Mouse (Mus musculus) olfactory bulb, adult 2 months (tissue): ENCODE results near the gene Olfr1197. TPM values are rescaled to one million over a fixed set of nuclear protein-coding genes. Genes with fewer than 3 reads are reported as not detected.

ENCODE experiments used
- H3K27ac ChIP-seq: fragments of 200-500 bp; 2 replicates; pipeline ENCODE4 v1.5.1; 2012; ENCODE audit warnings: low read depth, low read length; ENCODE audit not compliant: insufficient read depth
- H3K4me1 ChIP-seq: fragments of 200-500 bp; 2 replicates; pipeline ENCODE4 v1.6.1; 2012; ENCODE audit warnings: low read length; ENCODE audit not compliant: control insufficient read depth, insufficient read depth
- H3K4me3 ChIP-seq: fragments of 200-500 bp; 2 replicates; pipeline ENCODE4 v1.5.1; 2012; ENCODE audit warnings: mild to moderate bottlenecking, low read depth, low read length, moderate library complexity; ENCODE audit not compliant: insufficient read depth
- CTCF ChIP-seq: fragments of 200-500 bp; IDR thresholded peaks from 2 replicates; pipeline ENCODE4 v1.5.1; 2012; ENCODE audit warnings: low read depth, mild to moderate bottlenecking, low read length, moderate library complexity; ENCODE audit not compliant: insufficient read depth
- POLR2A ChIP-seq: fragments of 200-500 bp; IDR thresholded peaks from 2 replicates; pipeline ENCODE4 v1.6.1; 2012; ENCODE audit warnings: mild to moderate bottlenecking, low read depth, low read length, moderate library complexity; ENCODE audit not compliant: insufficient read depth
- WGBS: fragments of 180-500 bp; shearing (Covaris S2); methylation state at CpG from one replicate; pipeline ENCODE4 v1.1.7; 2018; 5-methylcytosine and 5-hydroxymethylcytosine counted together
- polyA plus RNA-seq: library from polyadenylated mRNA; stranded (reverse); fragments of >200 nt; gene quantifications from 2 replicates; pipeline ENCODE4 v1.2.4, GENCODE M21; 2012; ENCODE audit warnings: low replicate concordance; ENCODE audit not compliant: missing spikeins, insufficient read depth, insufficient read length

Gene Olfr1197
- not detected in 2 replicates for polyA plus RNA-seq

DNA sequence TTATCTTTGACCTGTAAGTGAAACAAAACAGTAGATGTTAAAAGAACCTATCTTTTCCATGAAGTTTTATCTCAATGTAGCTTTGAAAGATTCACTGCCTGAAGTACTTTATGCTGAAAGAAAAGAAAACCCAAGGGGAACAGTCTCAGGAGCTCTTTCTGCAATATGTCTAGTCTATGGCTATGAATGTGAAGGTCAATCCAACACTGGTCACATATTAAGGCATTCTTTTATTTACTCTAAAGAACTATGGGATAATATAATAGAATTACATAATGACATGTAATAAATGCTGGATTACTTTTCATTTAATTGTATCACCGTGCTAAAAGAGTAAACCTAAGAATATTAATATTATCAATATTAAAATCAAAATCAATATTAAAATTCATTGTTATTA lies at the start of gene Olfr1197:
Gene Olfr1197, minus strand, starts transcription at position 101 of the 400 bp plus-strand sequence.
- no peak within 1 kb of the TSS for H3K27ac ChIP-seq
- WGBS: 83% methylated on average over 1 of the region's 1 CpGs
- H3K4me3 ChIP-seq: no peak within 1 kb of the TSS
- no peak for TF ChIP-seq POLR2A
- no peaks in the 10 kb centered on the region for H3K4me1 ChIP-seq

DNA sequence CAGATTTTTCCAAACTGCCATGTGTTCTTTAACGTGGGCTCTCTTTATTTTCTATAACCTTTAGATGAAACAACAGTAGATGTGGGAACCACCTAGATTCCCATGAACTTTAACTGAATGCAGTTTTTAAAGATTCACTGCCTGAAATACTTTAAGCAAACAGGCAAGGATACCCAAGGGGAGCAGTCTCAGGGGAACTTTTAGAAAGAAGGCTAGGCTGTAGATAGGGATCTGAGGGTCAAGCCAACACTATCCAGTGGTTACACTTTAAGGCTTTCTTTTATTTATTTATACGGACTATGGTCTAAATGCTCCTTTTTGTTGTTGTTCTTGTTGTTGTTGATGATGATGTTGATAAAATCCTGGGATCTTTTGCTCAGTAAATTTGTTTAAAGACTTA lies 38.2 kb upstream of the Olfr1197 start, which contains the start of gene Olfr1200:
Gene Olfr1200, minus strand, starts transcription at position 101 of the 400 bp plus-strand sequence.
- WGBS: 77% methylated on average over 2 of the region's 2 CpGs
- Histone ChIP-seq H3K4me3 (no peak within 1 kb of the TSS), H3K27ac (no peak within 1 kb of the TSS), H3K4me1 (no peaks in the 10 kb centered on the region)
- TF ChIP-seq CTCF: no peak
- no peak for TF ChIP-seq POLR2A

DNA sequence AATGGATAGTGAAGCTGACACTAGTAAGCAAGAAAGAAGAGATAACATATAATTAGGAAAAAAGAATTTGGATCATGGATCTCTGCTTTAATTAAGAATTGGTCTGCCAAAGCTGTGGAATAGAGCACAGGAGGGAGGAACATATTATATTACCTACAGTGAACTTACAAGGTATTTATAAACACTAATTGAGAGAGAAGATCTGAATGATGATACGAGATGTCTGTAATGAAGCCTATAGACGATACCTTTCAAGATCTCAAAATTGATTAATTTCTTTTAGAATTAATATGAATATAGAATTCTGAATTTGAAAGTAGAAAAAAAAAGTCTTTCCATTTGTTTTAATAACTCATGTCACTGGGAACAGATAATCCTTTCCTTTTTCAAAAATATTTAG lies 28.2 kb upstream of the Olfr1197 start, which contains the start of gene Olfr1199:
Gene Olfr1199, minus strand, starts transcription at position 101 of the 400 bp plus-strand sequence.
- TF ChIP-seq CTCF: no peak
- no peak for TF ChIP-seq POLR2A
- Histone ChIP-seq H3K4me1 (no peaks in the 10 kb centered on the region), H3K4me3 (no peak within 1 kb of the TSS), H3K27ac (no peak within 1 kb of the TSS)
- 90% methylated on average over 2 of the region's 2 CpGs for WGBS

DNA sequence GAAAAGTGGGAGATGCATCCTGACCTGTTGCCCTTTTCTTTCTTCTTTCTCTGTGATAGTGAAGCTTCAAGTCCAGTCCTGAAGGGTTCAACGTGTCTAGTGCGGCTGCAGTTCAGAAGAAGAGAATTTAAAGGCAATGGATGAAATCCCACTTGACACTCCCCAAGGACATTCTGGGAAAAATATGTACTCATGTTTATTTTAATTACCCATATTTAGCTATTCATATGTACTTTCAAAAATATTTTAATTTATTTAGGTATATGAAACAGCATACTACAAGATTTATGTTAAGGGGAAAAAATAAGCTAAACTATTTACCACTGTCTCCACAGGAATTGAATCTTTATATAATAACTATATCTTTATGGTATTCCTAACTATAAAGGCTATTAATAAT lies 19.1 kb upstream of the Olfr1197 start, which contains the start of gene Olfr1198:
Gene Olfr1198, minus strand, starts transcription at position 101 of the 400 bp plus-strand sequence.
- WGBS: 95% methylated on average over 2 of the region's 2 CpGs
- no peak within 1 kb of the TSS for H3K4me3 ChIP-seq
- no peak within 1 kb of the TSS for H3K27ac ChIP-seq
- TF ChIP-seq POLR2A (no peak), CTCF (no peak)
- H3K4me1 ChIP-seq: no peaks in the 10 kb centered on the region

DNA sequence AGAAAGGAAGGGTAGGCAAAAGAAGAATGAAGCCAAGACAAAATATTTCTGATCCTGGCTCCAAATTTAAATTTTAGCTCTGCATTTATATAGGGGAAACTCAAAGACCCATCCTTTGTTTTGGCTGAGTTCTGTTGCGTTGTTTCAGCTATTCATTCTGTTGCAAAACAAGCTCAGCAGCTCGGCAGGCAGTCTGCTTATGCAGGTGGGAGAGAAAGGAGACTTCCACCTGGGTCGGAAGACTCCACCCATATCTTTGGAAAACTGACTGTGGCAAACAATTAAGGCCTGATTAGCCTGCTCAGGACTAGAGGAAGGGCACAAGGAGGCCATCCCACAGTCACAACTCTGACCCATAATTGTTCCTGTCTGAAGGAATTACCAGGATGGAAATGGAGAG lies 11.2 kb upstream of the Olfr1197 start:
- WGBS: 70% methylated on average over 3 of the region's 3 CpGs
- no peak overlapping the region for H3K4me3 ChIP-seq
- H3K4me1 ChIP-seq: no peaks in the 10 kb centered on the region
- TF ChIP-seq POLR2A (no peak), CTCF (no peak)
- H3K27ac ChIP-seq: no peak overlapping the region

DNA sequence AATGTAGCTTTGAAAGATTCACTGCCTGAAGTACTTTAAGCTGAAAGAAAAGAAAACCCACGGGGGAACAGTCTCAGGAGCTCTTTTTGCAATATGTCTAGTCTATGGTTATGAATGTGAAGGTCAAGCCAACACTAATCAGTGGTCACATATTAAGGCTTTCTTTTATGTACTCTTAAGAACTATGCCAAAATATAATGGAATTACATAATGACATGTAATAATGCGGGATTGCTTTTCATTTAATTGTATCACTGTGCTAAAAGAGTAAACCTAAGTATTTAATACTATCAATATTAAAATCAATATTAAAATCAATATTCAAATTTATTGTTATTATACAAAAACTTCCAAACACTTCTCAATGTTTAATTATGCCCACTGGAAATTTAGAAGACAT lies 27.7 kb downstream of the Olfr1197 start, which contains the start of gene Olfr1196:
Gene Olfr1196, minus strand, starts transcription at position 101 of the 400 bp plus-strand sequence.
- H3K4me3 ChIP-seq: no peak within 1 kb of the TSS
- TF ChIP-seq POLR2A (no peak), CTCF (no peak)
- WGBS: 92% methylated on average over 2 of the region's 2 CpGs
- H3K27ac ChIP-seq: no peak within 1 kb of the TSS
- H3K4me1 ChIP-seq: no peaks in the 10 kb centered on the region

DNA sequence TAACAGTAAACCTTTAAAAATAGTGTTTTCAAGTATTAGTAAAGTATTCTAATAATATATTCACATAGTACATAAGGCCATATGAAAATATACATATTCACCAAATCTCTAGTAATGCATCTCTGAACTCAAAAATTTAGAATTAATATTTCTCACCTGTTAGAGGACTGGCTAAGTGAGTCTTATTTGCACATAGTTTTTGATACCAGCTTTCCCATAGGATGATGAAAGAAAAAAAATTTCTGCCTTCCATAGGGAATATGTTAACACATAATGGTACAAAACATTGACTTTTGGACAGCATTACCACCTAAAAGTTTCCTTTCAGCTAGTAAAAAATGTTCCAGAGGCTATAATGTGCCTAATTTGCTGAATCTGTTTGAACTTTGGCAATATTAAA lies 43.1 kb downstream of the Olfr1197 start, which contains the start of gene Olfr1195:
Gene Olfr1195, minus strand, starts transcription at position 101 of the 400 bp plus-strand sequence.
- no peak for TF ChIP-seq POLR2A
- no peak for TF ChIP-seq CTCF
- H3K4me3 ChIP-seq: no peak within 1 kb of the TSS
- H3K27ac ChIP-seq: no peak within 1 kb of the TSS
- no peaks in the 10 kb centered on the region for H3K4me1 ChIP-seq

Other genes starting within 250 kb of the Olfr1197 start
- not detected in 2 replicates for gene Olfr1184, start 248.8 kb downstream of the Olfr1197 start, polyA plus RNA-seq
- gene Olfr1185-ps1, start 239.0 kb downstream of the Olfr1197 start, polyA plus RNA-seq: not detected in 2 replicates
- gene Olfr1186, start 213.8 kb downstream of the Olfr1197 start, polyA plus RNA-seq: not detected in 2 replicates
- gene Olfr1188, start 175.4 kb downstream of the Olfr1197 start, polyA plus RNA-seq: not detected in 2 replicates
- gene Olfr1189, start 145.9 kb downstream of the Olfr1197 start, polyA plus RNA-seq: not detected in 2 replicates
- gene Olfr1191-ps1, start 91.8 kb downstream of the Olfr1197 start, polyA plus RNA-seq: not detected in 2 replicates
- 63.7 TPM in 1 of 2 replicates, not detected in the other for gene Olfr1192-ps1, start 83.9 kb downstream of the Olfr1197 start, polyA plus RNA-seq
- gene Olfr1193, start 56.7 kb downstream of the Olfr1197 start, polyA plus RNA-seq: not detected in 2 replicates
- not detected in 2 replicates for gene Olfr1195, start 43.2 kb downstream of the Olfr1197 start, polyA plus RNA-seq
- gene Olfr1196, start 27.8 kb downstream of the Olfr1197 start, polyA plus RNA-seq: not detected in 2 replicates
- not detected in 2 replicates for gene Olfr1198, start 19.0 kb upstream of the Olfr1197 start, polyA plus RNA-seq
- gene Olfr1199, start 28.1 kb upstream of the Olfr1197 start, polyA plus RNA-seq: not detected in 2 replicates
- not detected in 2 replicates for gene Olfr1200, start 38.1 kb upstream of the Olfr1197 start, polyA plus RNA-seq
- not detected in 2 replicates for gene Olfr1201, start 60.7 kb upstream of the Olfr1197 start, polyA plus RNA-seq
- gene Olfr1202, start 82.1 kb upstream of the Olfr1197 start, polyA plus RNA-seq: not detected in 2 replicates
- not detected in 2 replicates for gene Olfr1205, start 97.4 kb upstream of the Olfr1197 start, polyA plus RNA-seq
- gene Olfr1204, start 116.9 kb upstream of the Olfr1197 start, polyA plus RNA-seq: not detected in 2 replicates
- gene Olfr1206, start 130.9 kb upstream of the Olfr1197 start, polyA plus RNA-seq: not detected in 2 replicates
- gene Olfr1208, start 169.9 kb upstream of the Olfr1197 start, polyA plus RNA-seq: not detected in 2 replicates
- not detected in 2 replicates for gene Olfr1209, start 182.8 kb upstream of the Olfr1197 start, polyA plus RNA-seq
- not detected in 2 replicates for gene Olfr1211, start 205.7 kb upstream of the Olfr1197 start, polyA plus RNA-seq
- not detected in 2 replicates for gene Olfr1212, start 221.6 kb upstream of the Olfr1197 start, polyA plus RNA-seq
- gene Gm13762, start 247.9 kb upstream of the Olfr1197 start, polyA plus RNA-seq: not detected in 2 replicates